13 mouse cellular contexts compared by ENCODE assay signal in genomic region chr1:59488991-59489390, GRCm38 (mm10). TPM values are rescaled to one million over a fixed set of nuclear protein-coding genes. Genes with fewer than 3 reads are reported as not detected.
A peak's percentile ranks its signal among the peaks of the same experiment; 100 is the strongest.
DNase-seq lines count a peak whose midpoint lies in the region; ATAC-seq and TF ChIP-seq lines count a peak whose summit lies in the region.
"Had no signal": no experiment of that assay in that cellular context is flagged by ENCODE, and none has a peak within 500 bp of the region (broad histone marks: within the 10 kb centered on the region; RNA-seq: fewer than 3 reads in every experiment).

No protein-coding gene starts in this region.

- no peak overlapping the region; the same call in 1 of the 2 replicates for H3K4me2 ChIP-seq in embryonic facial prominence, embryonic 12.5 days (replicated peaks)
- peak overlapping the region; percentile 6; the same call in 1 of the 2 replicates for H3K4me2 ChIP-seq in heart, embryonic 13.5 days
- H3K4me2 ChIP-seq in heart, embryonic 11.5 days, result no peak overlapping the region
- H3K4me2 ChIP-seq in lung, embryonic 16.5 days (ENCODE audit: low read depth, low read length), result no peak overlapping the region
- H3K4me2 ChIP-seq in stomach, postnatal 0 days (replicated peaks; ENCODE audit: low read depth), result no peak overlapping the region
- H3K4me2 ChIP-seq: midbrain, embryonic 11.5 days had no signal

- DNase-seq in embryonic facial prominence, embryonic 10.5 days (ENCODE audit: low spot score), result no peak
- DNase-seq in lung, postnatal 25 days (ENCODE audit: low spot score), result no peak
- DNase-seq in stomach, postnatal 0 days (ENCODE audit: low spot score), result no peak
- DNase-seq in thymus, postnatal 0 days (ENCODE audit: low spot score), result no peak
- DNase-seq: cerebellum, adult 9-10 months; kidney, postnatal 14 days; lung, adult 2 months had no signal

- no peak for ATAC-seq in embryonic facial prominence, embryonic 12.5 days (ENCODE audit: insufficient number of reproducible peaks, insufficient read depth, low FRiP score, low TSS enrichment)
- ATAC-seq in heart, embryonic 13.5 days (ENCODE audit: extremely low read depth, insufficient number of reproducible peaks, low FRiP score, low TSS enrichment), result no peak
- ATAC-seq in heart, embryonic 11.5 days (replicated peaks; ENCODE audit: insufficient number of reproducible peaks, low FRiP score, low TSS enrichment), result no peak
- no peak for ATAC-seq in lung, embryonic 16.5 days (ENCODE audit: low read depth)
- ATAC-seq in stomach, postnatal 0 days (ENCODE audit: low FRiP score, low TSS enrichment), result no peak
- ATAC-seq: inflammation-experienced regulatory T-cells, adult 6 months had no signal

- H3K4me3 ChIP-seq in embryonic facial prominence, embryonic 12.5 days, result no peak overlapping the region
- no peak overlapping the region for H3K4me3 ChIP-seq in embryonic facial prominence, embryonic 10.5 days
- no peak overlapping the region for H3K4me3 ChIP-seq in heart, embryonic 13.5 days
- no peak overlapping the region for H3K4me3 ChIP-seq in heart, embryonic 11.5 days (ENCODE audit: low read depth, low read length)
- no peak overlapping the region for H3K4me3 ChIP-seq in lung, embryonic 16.5 days (ENCODE audit: low read length)
- no peak overlapping the region for H3K4me3 ChIP-seq in stomach, postnatal 0 days (ENCODE audit: low read depth, low read length)

- no peaks in the 10 kb centered on the region for H3K27me3 ChIP-seq in embryonic facial prominence, embryonic 12.5 days
- 0 out of 2 replicates have a peak, but pooled peaks cover 5% of the 10 kb centered on the region for H3K27me3 ChIP-seq in embryonic facial prominence, embryonic 10.5 days (replicated peaks; ENCODE audit: low read depth, poor library complexity, severe bottlenecking)
- peaks cover 29% of the 10 kb centered on the region for H3K27me3 ChIP-seq in heart, embryonic 13.5 days (replicated peaks)
- peaks cover 9% of the 10 kb centered on the region for H3K27me3 ChIP-seq in heart, embryonic 11.5 days (ENCODE audit: control insufficient read depth, insufficient read depth, low read length)
- H3K27me3 ChIP-seq in lung, embryonic 16.5 days (ENCODE audit: control insufficient read depth, insufficient read depth, low read depth, low read length), result no peaks in the 10 kb centered on the region
- no peaks in the 10 kb centered on the region for H3K27me3 ChIP-seq in stomach, postnatal 0 days (ENCODE audit: control insufficient read depth, insufficient read depth, low read length)

- H3K27ac ChIP-seq in embryonic facial prominence, embryonic 12.5 days, result 0 out of 2 replicates have a peak overlapping the region, but pooled peaks have one; percentile 13
- H3K27ac ChIP-seq in embryonic facial prominence, embryonic 10.5 days (replicated peaks), result no peak overlapping the region
- H3K27ac ChIP-seq in heart, embryonic 13.5 days (replicated peaks), result peak overlapping the region; percentile 53
- no peak overlapping the region for H3K27ac ChIP-seq in heart, embryonic 11.5 days (ENCODE audit: low read depth, low read length)
- H3K27ac ChIP-seq in lung, embryonic 16.5 days (ENCODE audit: low read length), result peak overlapping the region; percentile 45
- peak overlapping the region; percentile 46 for H3K27ac ChIP-seq in stomach, postnatal 0 days (replicated peaks)

- H3K36me3 ChIP-seq in embryonic facial prominence, embryonic 12.5 days, result 0 out of 2 replicates have a peak, but pooled peaks cover 14% of the 10 kb centered on the region
- peaks cover 58% of the 10 kb centered on the region for H3K36me3 ChIP-seq in embryonic facial prominence, embryonic 10.5 days (replicated peaks)
- H3K36me3 ChIP-seq in heart, embryonic 13.5 days, result no peaks in the 10 kb centered on the region
- H3K36me3 ChIP-seq in heart, embryonic 11.5 days (ENCODE audit: control insufficient read depth, insufficient read depth, low read length), result no peaks in the 10 kb centered on the region; the same call in 1 of the 2 replicates
- H3K36me3 ChIP-seq in lung, embryonic 16.5 days (ENCODE audit: control insufficient read depth, insufficient read depth, low read length), result no peaks in the 10 kb centered on the region
- H3K36me3 ChIP-seq in stomach, postnatal 0 days (ENCODE audit: control insufficient read depth, insufficient read depth, low read length), result no peaks in the 10 kb centered on the region

- H3K9me3 ChIP-seq in embryonic facial prominence, embryonic 12.5 days, result no peaks in the 10 kb centered on the region
- H3K9me3 ChIP-seq in embryonic facial prominence, embryonic 10.5 days, result no peaks in the 10 kb centered on the region
- no peaks in the 10 kb centered on the region for H3K9me3 ChIP-seq in heart, embryonic 13.5 days
- no peaks in the 10 kb centered on the region for H3K9me3 ChIP-seq in heart, embryonic 11.5 days (replicated peaks; ENCODE audit: control insufficient read depth, low read length)
- H3K9me3 ChIP-seq in lung, embryonic 16.5 days (ENCODE audit: control insufficient read depth, low read length), result no peaks in the 10 kb centered on the region
- no peaks in the 10 kb centered on the region for H3K9me3 ChIP-seq in stomach, postnatal 0 days (ENCODE audit: control insufficient read depth, low read length)

- TF ChIP-seq EP300 in stomach, postnatal 0 days (optimal IDR thresholded peaks at IDR 0.05), result no peak

- no peak overlapping the region for H3K9ac ChIP-seq in embryonic facial prominence, embryonic 12.5 days
- H3K9ac ChIP-seq in heart, embryonic 13.5 days, result peak overlapping the region; percentile 8; the same call in 1 of the 2 replicates
- no peak overlapping the region for H3K9ac ChIP-seq in heart, embryonic 11.5 days (ENCODE audit: low read depth, low read length)
- no peak overlapping the region; the same call in 1 of the 2 replicates for H3K9ac ChIP-seq in lung, embryonic 16.5 days (ENCODE audit: low read length)
- no peak overlapping the region for H3K9ac ChIP-seq in stomach, postnatal 0 days (ENCODE audit: low read length)

- TF ChIP-seq CTCF in stomach, postnatal 0 days (IDR thresholded peaks at IDR 0.05; ENCODE audit: low read depth), result no peak

- H3K4me1 ChIP-seq in embryonic facial prominence, embryonic 12.5 days, result peaks cover 64% of the 10 kb centered on the region
- peaks cover 82% of the 10 kb centered on the region for H3K4me1 ChIP-seq in embryonic facial prominence, embryonic 10.5 days
- H3K4me1 ChIP-seq in heart, embryonic 13.5 days, result peaks cover 56% of the 10 kb centered on the region
- H3K4me1 ChIP-seq in heart, embryonic 11.5 days (ENCODE audit: control insufficient read depth, insufficient read depth, low read length), result peaks cover 20% of the 10 kb centered on the region
- peaks cover 49% of the 10 kb centered on the region for H3K4me1 ChIP-seq in lung, embryonic 16.5 days (replicated peaks; ENCODE audit: control insufficient read depth, insufficient read depth, low read length)
- peaks cover 9% of the 10 kb centered on the region for H3K4me1 ChIP-seq in stomach, postnatal 0 days (replicated peaks; ENCODE audit: control insufficient read depth, insufficient read depth)

- 43% methylated on average over 4 of the region's 4 CpGs for WGBS in embryonic facial prominence, embryonic 12.5 days
- 67% methylated on average over 4 of the region's 4 CpGs for WGBS in embryonic facial prominence, embryonic 10.5 days
- 36% methylated on average over 4 of the region's 4 CpGs for WGBS in heart, embryonic 13.5 days
- WGBS in heart, embryonic 11.5 days (ENCODE audit: insufficient replicate concordance), result 36% methylated on average over 4 of the region's 4 CpGs
- 19% methylated on average over 4 of the region's 4 CpGs for WGBS in lung, embryonic 16.5 days
- 36% methylated on average over 4 of the region's 4 CpGs for WGBS in stomach, postnatal 0 days

RNA-seq across cellular contexts. Expression of gene Fzd7, which starts 6.8 kb away (rescaled TPM):
- polyA plus RNA-seq in embryonic facial prominence, embryonic 12.5 days (2016; fragmentation: Nextera tagmentation; extraction: Ambion mirVana), result 26.3 and 28.5 TPM in 2 replicates
- 12.7 and 14.4 TPM in 2 replicates for polyA plus RNA-seq in embryonic facial prominence, embryonic 10.5 days (2016; fragmentation: Nextera tagmentation; extraction: Ambion mirVana)
- 3.0 and 3.5 TPM in 2 replicates for polyA plus RNA-seq in heart, embryonic 13.5 days (2015; fragmentation: Nextera tagmentation; extraction: Ambion mirVana)
- polyA plus RNA-seq in heart, embryonic 11.5 days (2014; fragmentation: Nextera tagmentation; extraction: Ambion mirVana), result 4.5 and 6.0 TPM in 2 replicates
- polyA plus RNA-seq in lung, embryonic 16.5 days (2015; fragmentation: Nextera tagmentation; extraction: Ambion mirVana), result 12.4 and 12.9 TPM in 2 replicates
- polyA plus RNA-seq in stomach, postnatal 0 days (2015; fragmentation: Nextera tagmentation; extraction: Ambion mirVana), result 3.9 and 4.5 TPM in 2 replicates
- 2.3 TPM in 2 replicates for polyA plus RNA-seq in thymus, postnatal 0 days (2015; fragmentation: Nextera tagmentation; extraction: Ambion mirVana)

RNA-seq across cellular contexts. Expression of gene Gm973, which starts 27.1 kb away (rescaled TPM):
- polyA plus RNA-seq in embryonic facial prominence, embryonic 12.5 days (2016; fragmentation: Nextera tagmentation; extraction: Ambion mirVana), result 0.67 and 0.82 TPM in 2 replicates
- polyA plus RNA-seq in embryonic facial prominence, embryonic 10.5 days (2016; fragmentation: Nextera tagmentation; extraction: Ambion mirVana), result 1.2 and 3.6 TPM in 2 replicates
- 0.48 TPM in 1 of 2 replicates, not detected in the other for polyA plus RNA-seq in heart, embryonic 13.5 days (2015; fragmentation: Nextera tagmentation; extraction: Ambion mirVana)
- polyA plus RNA-seq in heart, embryonic 11.5 days (2014; fragmentation: Nextera tagmentation; extraction: Ambion mirVana), result 0.17 TPM in 1 of 2 replicates, not detected in the other
- 2.0 and 2.3 TPM in 2 replicates for polyA plus RNA-seq in lung, embryonic 16.5 days (2015; fragmentation: Nextera tagmentation; extraction: Ambion mirVana)
- 0.51 and 1.2 TPM in 2 replicates for polyA plus RNA-seq in stomach, postnatal 0 days (2015; fragmentation: Nextera tagmentation; extraction: Ambion mirVana)
- 1.3 and 1.4 TPM in 2 replicates for polyA plus RNA-seq in thymus, postnatal 0 days (2015; fragmentation: Nextera tagmentation; extraction: Ambion mirVana)

Comparison
In these comparisons a context has a peak if more than half of its experiments do, and no peak if none do; other contexts are left out.
1. H3K27ac ChIP-seq: peak in embryonic facial prominence, embryonic 12.5 days (single experiment), heart, embryonic 13.5 days (single experiment), lung, embryonic 16.5 days (single experiment) and stomach, postnatal 0 days (single experiment); none in embryonic facial prominence, embryonic 10.5 days (single experiment) and heart, embryonic 11.5 days (single experiment).